Mouse (Mus musculus) neural tube, embryonic 12.5 days (tissue): ENCODE data around the gene Myt1. TPM values are rescaled to one million over a fixed set of nuclear protein-coding genes. Genes with fewer than 3 reads are reported as not detected.

Experiments used
- ATAC-seq: fragments of 200-750 bp; cut with Nextera tagmentation; 2 replicates; pipeline ENCODE4 v1.8.0; 2017; ENCODE audit warnings: low read depth, mild to moderate bottlenecking, moderate TSS enrichment, moderate library complexity; ENCODE audit not compliant: low FRiP score
- H3K27ac ChIP-seq: fragments of 300-500 bp; sonication (generic); 2 replicates; pipeline ENCODE4 v1.5.1; 2016
- H3K27me3 ChIP-seq: fragments of 300-500 bp; sonication (generic); replicated peaks from 2 replicates; pipeline ENCODE4 v1.6.1; 2016; ENCODE audit warnings: mild to moderate bottlenecking
- H3K36me3 ChIP-seq: fragments of 300-500 bp; sonication (generic); 2 replicates; pipeline ENCODE4 v1.6.1; 2016; ENCODE audit warnings: mild to moderate bottlenecking
- H3K4me1 ChIP-seq: fragments of 300-500 bp; sonication (generic); 2 replicates; pipeline ENCODE4 v1.6.1; 2016
- H3K4me2 ChIP-seq: fragments of 300-500 bp; sonication (generic); replicated peaks from 2 replicates; pipeline ENCODE4 v1.6.1; 2016; ENCODE audit warnings: mild to moderate bottlenecking
- H3K4me3 ChIP-seq: fragments of 300-500 bp; sonication (generic); 2 replicates; pipeline ENCODE4 v1.5.1; 2016
- H3K9ac ChIP-seq: fragments of 300-500 bp; sonication (generic); 2 replicates; pipeline ENCODE4 v1.6.1; 2016; ENCODE audit warnings: mild to moderate bottlenecking
- H3K9me3 ChIP-seq: fragments of 300-500 bp; sonication (generic); 2 replicates; pipeline ENCODE4 v1.6.1; 2016; ENCODE audit warnings: mild to moderate bottlenecking
- WGBS: fragments of 180-500 bp; shearing (Covaris S2); methylation state at CpG from one replicate; pipeline ENCODE4 v1.1.7; 2016; 5-methylcytosine and 5-hydroxymethylcytosine counted together
- polyA plus RNA-seq: library from polyadenylated mRNA; unstranded; fragments of >200 nt; fragmentation: Nextera tagmentation; extraction: Ambion mirVana; gene quantifications from 2 replicates; pipeline ENCODE4 v1.2.1, GENCODE M21; 2016

Myt1 gene
- polyA plus RNA-seq, 1 experiment from 2014 or later, result 79.3 TPM

GRCm38 (mm10) chr2:181866931-181867330 lies 103.8 kb downstream of the Myt1 start:
- H3K27ac ChIP-seq, result no peak overlapping the region
- no peak for ATAC-seq
- no peaks in the 10 kb centered on the region for H3K9me3 ChIP-seq
- H3K9ac ChIP-seq, result no peak overlapping the region
- no peak overlapping the region for H3K4me2 ChIP-seq
- peaks cover 17% of the 10 kb centered on the region for H3K4me1 ChIP-seq
- 68% methylated on average over 5 of the region's 5 CpGs for WGBS
- H3K27me3 ChIP-seq, result no peaks in the 10 kb centered on the region
- H3K36me3 ChIP-seq, result peaks cover 31% of the 10 kb centered on the region
- no peak overlapping the region for H3K4me3 ChIP-seq

DNA sequence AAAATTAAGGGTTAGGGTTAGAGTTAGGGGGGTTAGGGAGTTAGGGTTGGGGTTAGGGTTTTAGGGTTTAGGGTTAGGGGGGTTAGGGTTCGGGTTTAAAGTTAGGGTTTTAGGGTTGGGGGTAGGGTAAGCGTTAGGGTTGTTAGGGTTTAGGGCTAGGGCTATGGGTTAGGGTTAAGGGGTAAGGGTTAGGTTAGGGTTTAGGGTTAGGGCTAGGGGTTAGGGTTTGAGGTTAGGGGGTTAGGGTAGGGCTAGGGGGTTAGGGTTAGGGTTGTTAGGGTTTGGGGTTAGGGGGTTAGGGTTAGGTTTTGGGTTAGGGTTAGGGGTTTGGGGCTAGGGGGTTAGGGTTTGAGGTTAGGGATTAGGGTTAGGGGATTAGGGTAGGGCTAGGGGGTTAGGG lies 107.9 kb downstream of the Myt1 start:
- Histone ChIP-seq H3K4me3 (no peak overlapping the region), H3K4me2 (no peak overlapping the region), H3K9ac (no peak overlapping the region), H3K36me3 (peaks cover 31% of the 10 kb centered on the region), H3K27me3 (no peaks in the 10 kb centered on the region), H3K4me1 (no peaks in the 10 kb centered on the region), H3K27ac (no peak overlapping the region), H3K9me3 (no peaks in the 10 kb centered on the region)
- 96% methylated on average over 2 of the region's 2 CpGs for WGBS
- ATAC-seq, result 0 out of 2 replicates have a peak, but pooled peaks have one; percentile 21

Other genes with a start within 250 kb of the Myt1 start
- 141 and 147 TPM in 2 replicates for gene Dnajc5, start 242.8 kb upstream of the Myt1 start, polyA plus RNA-seq
- gene Uckl1, start 178.4 kb upstream of the Myt1 start, polyA plus RNA-seq, result 59.9 and 65.9 TPM in 2 replicates
- gene Prpf6, start 171.5 kb upstream of the Myt1 start, polyA plus RNA-seq, result 72.9 and 78.0 TPM in 2 replicates
- gene Zfp512b, start 170.5 kb upstream of the Myt1 start, polyA plus RNA-seq, result 86.5 and 89.6 TPM in 2 replicates
- 107 and 112 TPM in 2 replicates for gene Samd10, start 164.1 kb upstream of the Myt1 start, polyA plus RNA-seq
- not detected in 2 replicates for gene Gm29797, start 106.3 kb upstream of the Myt1 start, polyA plus RNA-seq
- gene Sox18, start 91.7 kb upstream of the Myt1 start, polyA plus RNA-seq, result 20.3 and 20.6 TPM in 2 replicates
- gene Tcea2, start 83.0 kb upstream of the Myt1 start, polyA plus RNA-seq, result 27.3 and 30.0 TPM in 2 replicates
- gene Rgs19, start 69.4 kb upstream of the Myt1 start, polyA plus RNA-seq, result 44.0 and 44.8 TPM in 2 replicates
- not detected in 2 replicates for gene Lkaaear1, start 64.9 kb upstream of the Myt1 start, polyA plus RNA-seq
- gene Oprl1, start 48.3 kb upstream of the Myt1 start, polyA plus RNA-seq, result 36.4 and 39.6 TPM in 2 replicates
- 36.4 and 38.5 TPM in 2 replicates for gene Pcmtd2, start 74.5 kb downstream of the Myt1 start, polyA plus RNA-seq
- 88.1 and 93.5 TPM in 2 replicates for gene Polr3k, start 101.0 kb downstream of the Myt1 start, polyA plus RNA-seq
- gene Gm14496, start 227.8 kb downstream of the Myt1 start, polyA plus RNA-seq, result not detected in 2 replicates